Mouse (Mus musculus) layer of hippocampus, adult 18-20 months (tissue): ENCODE results near the gene Mllt1. TPM values are rescaled to one million over a fixed set of nuclear protein-coding genes. Genes with fewer than 3 reads are reported as not detected.

Source experiments
- total RNA-seq, 2 experiments: library from RNA; stranded (reverse); gene quantifications; 2 replicates each; pipeline ENCODE4 v1.2.3; 2021

The Mllt1 gene
- total RNA-seq, 2 experiments from 2014 or later: 96.2 to 98.2 TPM

Other genes with a start within 250 kb of the Mllt1 start
- 100 to 1,000 TPM; 213 to 228 TPM for gene Ndufa11, start 217.6 kb downstream of the Mllt1 start, total RNA-seq
- gene Vmac, start 217.4 kb downstream of the Mllt1 start, total RNA-seq: 10 to 100 TPM in 1 of 2 experiments, 1 to 10 TPM in 1; 9.6 to 10.2 TPM
- 1 to 10 TPM; 1.6 to 3.4 TPM for gene Nrtn, start 177.9 kb downstream of the Mllt1 start, total RNA-seq
- 10 to 100 TPM; 63.4 to 68.8 TPM for gene Dus3l, start 170.7 kb downstream of the Mllt1 start, total RNA-seq
- gene Prr22, start 165.2 kb downstream of the Mllt1 start, total RNA-seq: 1 to 10 TPM in 1 of 2 experiments, under 1 TPM in 1; 0.99 to 1.2 TPM
- gene Rfx2, start 104.4 kb downstream of the Mllt1 start, total RNA-seq: 1 to 10 TPM; 4.8 to 5.7 TPM
- gene Acsbg2, start 61.0 kb downstream of the Mllt1 start, total RNA-seq: not detected
- gene 1700061G19Rik, start 59.9 kb downstream of the Mllt1 start, total RNA-seq: under 1 TPM in 1 of 2 experiments, not detected in 1; 0.15 TPM
- gene Acer1, start 46.7 kb upstream of the Mllt1 start, total RNA-seq: not detected
- gene Clpp, start 54.9 kb upstream of the Mllt1 start, total RNA-seq: 10 to 100 TPM; 68.6 to 75.6 TPM
- 10 to 100 TPM; 25.8 to 27.6 TPM for gene Alkbh7, start 61.9 kb upstream of the Mllt1 start, total RNA-seq
- gene Pspn, start 64.6 kb upstream of the Mllt1 start, total RNA-seq: not detected
- 10 to 100 TPM; 67.3 to 68.6 TPM for gene Gtf2f1, start 75.9 kb upstream of the Mllt1 start, total RNA-seq
- under 1 TPM; 0.37 to 0.38 TPM for gene Gm17949, start 76.1 kb upstream of the Mllt1 start, total RNA-seq
- gene Khsrp, start 96.1 kb upstream of the Mllt1 start, total RNA-seq: 100 to 1,000 TPM; 114 to 117 TPM
- not detected for gene Slc25a41, start 106.2 kb upstream of the Mllt1 start, total RNA-seq
- 1 to 10 TPM in 1 of 2 experiments, under 1 TPM in 1; 0.71 to 1.2 TPM for gene Crb3, start 123.7 kb upstream of the Mllt1 start, total RNA-seq
- 100 to 1,000 TPM; 374 to 393 TPM for gene Slc25a23, start 124.4 kb upstream of the Mllt1 start, total RNA-seq
- gene Dennd1c, start 143.1 kb upstream of the Mllt1 start, total RNA-seq: 1 to 10 TPM; 1.1 to 1.4 TPM
- gene Tubb4a, start 152.4 kb upstream of the Mllt1 start, total RNA-seq: 100 to 1,000 TPM; 515 to 565 TPM
- 1 to 10 TPM; 1.0 to 1.2 TPM for gene Tnfsf9, start 169.9 kb upstream of the Mllt1 start, total RNA-seq
- under 1 TPM in 1 of 2 experiments, not detected in 1; 0.40 TPM for gene Cd70, start 214.4 kb upstream of the Mllt1 start, total RNA-seq